Mouse (Mus musculus) intestine, postnatal 0 days (tissue): ENCODE measurements around the gene Zfand3. TPM values are rescaled to one million over a fixed set of nuclear protein-coding genes. Genes with fewer than 3 reads are reported as not detected.
A peak's percentile ranks its signal among the peaks of the same experiment; 100 is the strongest.

Source experiments
- ATAC-seq: fragments of 200-750 bp; cut with Nextera tagmentation; 2 replicates; pipeline ENCODE4 v1.8.0; 2017; ENCODE audit warnings: mild to moderate bottlenecking, moderate TSS enrichment, moderate library complexity
- H3K27ac ChIP-seq: fragments of 300-500 bp; sonication (generic); 2 replicates; pipeline ENCODE4 v1.5.1; 2014; ENCODE audit warnings: mild to moderate bottlenecking, low read depth, low read length, moderate library complexity
- H3K27me3 ChIP-seq: fragments of 300-500 bp; sonication (generic); replicated peaks from 2 replicates; pipeline ENCODE4 v1.6.1; 2014; ENCODE audit warnings: low read length, mixed read lengths; ENCODE audit not compliant: control insufficient read depth, insufficient read depth
- H3K36me3 ChIP-seq: fragments of 300-500 bp; sonication (generic); 2 replicates; pipeline ENCODE4 v1.6.1; 2014; ENCODE audit warnings: mild to moderate bottlenecking, moderate library complexity; ENCODE audit not compliant: control insufficient read depth, insufficient read depth
- H3K4me1 ChIP-seq: fragments of 300-500 bp; sonication (generic); replicated peaks from 2 replicates; pipeline ENCODE4 v1.6.1; 2014; ENCODE audit warnings: antibody characterized with exemption, low read length, mixed read lengths; ENCODE audit not compliant: control insufficient read depth, insufficient read depth
- H3K4me2 ChIP-seq: fragments of 300-500 bp; sonication (generic); replicated peaks from 2 replicates; pipeline ENCODE4 v1.6.1; 2014; ENCODE audit warnings: low read depth, mild to moderate bottlenecking, moderate library complexity
- H3K4me3 ChIP-seq: fragments of 300-500 bp; sonication (generic); 2 replicates; pipeline ENCODE4 v1.5.1; 2014; ENCODE audit warnings: low read depth, low read length
- H3K9ac ChIP-seq: fragments of 300-500 bp; sonication (generic); 2 replicates; pipeline ENCODE4 v1.6.1; 2014; ENCODE audit warnings: mild to moderate bottlenecking, low read depth, low read length
- H3K9me3 ChIP-seq: fragments of 300-500 bp; sonication (generic); 2 replicates; pipeline ENCODE4 v1.6.1; 2016; ENCODE audit warnings: mixed run types; ENCODE audit not compliant: control insufficient read depth
- CTCF ChIP-seq: sonication (generic); IDR thresholded peaks from 2 replicates; pipeline ENCODE4 v1.5.1; 2016; ENCODE audit warnings: low read depth, mild to moderate bottlenecking, control low read depth, antibody characterized with exemption, moderate library complexity
- WGBS: fragments of 180-500 bp; shearing (Covaris S2); extraction: QIAGEN DNeasy Blood & Tissue Kit; methylation state at CpG from one replicate; pipeline ENCODE4 v1.1.7; 2014; 5-methylcytosine and 5-hydroxymethylcytosine counted together
- polyA plus RNA-seq: library from polyadenylated mRNA; unstranded; fragments of >200 nt; fragmentation: Nextera tagmentation; extraction: Ambion mirVana; gene quantifications from 2 replicates; pipeline ENCODE4 v1.2.1, GENCODE M21; 2015

The Zfand3 gene
- polyA plus RNA-seq, 1 experiment from 2014 or later: 38.0 TPM

DNA sequence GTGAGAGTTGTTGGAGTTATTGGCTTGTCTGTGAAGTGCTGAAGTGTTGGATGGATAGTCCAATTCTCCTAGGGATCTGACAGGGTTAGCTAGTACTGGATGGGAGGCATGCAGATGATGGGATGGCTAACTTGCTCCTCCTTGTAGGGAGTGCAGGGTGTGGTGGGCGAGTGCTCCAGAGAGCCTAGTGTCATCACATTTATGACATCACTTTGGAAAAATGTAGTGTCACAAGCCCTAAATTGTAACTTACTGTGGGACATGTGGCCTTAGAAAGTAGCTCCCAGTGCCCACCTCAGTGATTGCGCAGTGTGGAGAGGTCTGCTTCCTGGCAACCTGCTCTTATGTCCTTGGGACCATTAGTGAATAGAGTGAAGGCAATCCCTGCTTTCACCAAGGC, 2.3 kb downstream of the Zfand3 start:
- no peaks in the 10 kb centered on the region for H3K27me3 ChIP-seq
- H3K27ac ChIP-seq: peak overlapping the region; percentile 81
- no peaks in the 10 kb centered on the region for H3K36me3 ChIP-seq
- H3K4me3 ChIP-seq: no peak overlapping the region
- ATAC-seq: no peak
- WGBS: 52% methylated on average over 2 of the region's 2 CpGs
- peak overlapping the region; percentile 23; the same call in 1 of the 2 replicates for H3K9ac ChIP-seq
- H3K9me3 ChIP-seq: no peaks in the 10 kb centered on the region
- peak overlapping the region; percentile 71 for H3K4me2 ChIP-seq
- peaks cover 20% of the 10 kb centered on the region for H3K4me1 ChIP-seq
- no peak for TF ChIP-seq CTCF

DNA sequence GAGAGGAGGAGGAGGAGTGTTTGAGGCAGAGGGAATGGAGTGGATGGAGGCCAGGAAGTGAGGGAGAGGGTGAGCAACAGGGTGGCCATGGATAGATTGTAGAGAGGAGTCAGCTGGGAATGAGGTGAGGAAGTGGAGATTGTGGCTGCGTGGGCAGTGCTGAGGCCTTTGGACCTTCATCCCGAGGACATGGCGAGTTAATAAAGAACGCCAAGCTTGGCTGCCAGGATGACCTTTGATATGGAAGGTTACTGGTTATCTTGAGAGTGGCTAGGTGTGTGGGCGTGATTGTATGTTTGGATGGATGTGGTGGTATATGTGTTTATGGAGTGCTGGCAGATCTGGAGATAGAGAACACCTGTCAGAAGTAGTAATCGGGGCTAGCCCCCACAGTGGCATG, 3.4 kb downstream of the Zfand3 start:
- Histone ChIP-seq H3K9me3 (no peaks in the 10 kb centered on the region), H3K36me3 (no peaks in the 10 kb centered on the region), H3K27ac (peak overlapping the region; percentile 81), H3K4me2 (peak overlapping the region; percentile 71), H3K4me3 (no peak overlapping the region), H3K9ac (no peak overlapping the region), H3K27me3 (no peaks in the 10 kb centered on the region), H3K4me1 (peaks cover 20% of the 10 kb centered on the region)
- no peak for TF ChIP-seq CTCF
- 37% methylated on average over 6 of the region's 6 CpGs for WGBS
- peak; percentile 29 for ATAC-seq

DNA sequence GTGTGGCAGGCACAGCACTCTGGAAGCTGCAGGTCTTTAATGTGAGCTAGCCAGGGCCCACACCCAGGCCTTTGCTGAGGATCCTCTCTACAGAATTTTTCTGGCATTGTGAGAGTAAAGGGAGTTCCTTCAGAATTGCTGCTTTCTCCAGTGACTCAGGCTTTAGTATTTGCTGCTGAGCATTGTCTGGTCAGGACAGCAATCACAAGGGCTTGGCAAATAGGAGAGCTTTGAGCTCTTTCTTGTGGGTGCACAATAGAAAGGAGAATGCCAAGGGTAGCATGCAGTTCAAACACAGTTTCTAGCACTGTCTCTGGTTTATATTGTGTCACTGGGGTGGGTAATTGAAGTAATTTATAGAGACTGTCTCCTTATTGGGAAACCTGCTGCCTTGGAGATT, 3.9 kb downstream of the Zfand3 start:
- H3K27ac ChIP-seq: peak overlapping the region; percentile 81
- ATAC-seq: no peak
- no peaks in the 10 kb centered on the region for H3K27me3 ChIP-seq
- no peaks in the 10 kb centered on the region for H3K36me3 ChIP-seq
- no peak overlapping the region for H3K9ac ChIP-seq
- H3K4me1 ChIP-seq: peaks cover 20% of the 10 kb centered on the region
- TF ChIP-seq CTCF: no peak
- H3K9me3 ChIP-seq: no peaks in the 10 kb centered on the region
- peak overlapping the region; percentile 71 for H3K4me2 ChIP-seq
- no peak overlapping the region for H3K4me3 ChIP-seq

DNA sequence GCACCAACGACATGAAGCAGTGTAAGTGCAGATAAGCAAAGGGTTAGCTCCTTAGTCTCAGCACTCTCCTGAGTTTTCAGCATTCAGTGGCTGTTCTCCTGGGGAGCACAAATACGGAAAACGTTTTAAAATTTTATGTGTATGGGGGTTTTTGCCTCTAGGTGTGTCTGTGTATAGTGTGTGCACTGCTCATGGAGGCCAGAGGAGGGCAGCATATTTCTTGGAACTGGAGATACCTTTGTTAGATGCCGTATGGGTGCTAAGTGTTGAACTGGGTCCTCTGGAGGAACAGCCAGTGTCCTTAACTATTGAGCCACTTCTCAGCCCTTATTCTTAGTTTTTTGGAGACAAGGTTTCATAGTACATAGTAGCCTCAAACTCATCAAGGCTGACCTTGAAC, 10.1 kb downstream of the Zfand3 start:
- WGBS: 91% methylated on average over 4 of the region's 4 CpGs
- no peak for ATAC-seq

DNA sequence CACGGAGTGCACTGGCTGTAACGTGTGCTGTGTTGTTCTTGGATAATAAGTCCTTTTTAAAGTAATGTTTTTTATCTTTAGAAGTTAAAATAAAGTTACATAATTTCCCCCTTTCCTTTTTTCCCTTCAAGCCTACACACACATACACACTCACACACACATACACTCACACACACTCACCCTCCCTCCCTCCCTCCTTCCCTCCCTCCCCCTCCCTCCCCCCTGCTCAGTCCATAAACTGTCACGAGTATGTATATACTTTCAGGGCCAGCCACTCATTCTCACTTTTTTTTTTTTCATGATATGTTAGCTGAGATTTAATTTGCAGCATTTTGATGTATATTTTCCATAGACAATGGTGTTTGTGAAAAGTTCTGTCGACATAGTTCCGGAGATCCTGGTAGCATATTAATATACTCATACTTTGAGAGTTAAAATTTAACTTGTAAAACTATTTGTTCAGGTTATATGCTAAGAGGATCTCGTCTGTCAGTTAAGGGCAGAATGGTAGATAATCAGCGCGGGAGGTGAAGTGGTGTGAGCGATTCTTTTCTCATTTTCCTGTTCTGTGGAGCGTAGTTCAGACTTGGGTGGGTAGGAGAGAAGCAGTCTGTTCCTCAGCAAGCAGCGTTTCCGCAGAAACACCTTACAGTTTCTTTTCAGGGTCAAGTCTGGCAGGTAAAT, 14.5 kb downstream of the Zfand3 start:
- Histone ChIP-seq H3K9me3 (no peaks in the 10 kb centered on the region), H3K36me3 (no peaks in the 10 kb centered on the region), H3K9ac (no peak overlapping the region), H3K4me3 (no peak overlapping the region), H3K27me3 (no peaks in the 10 kb centered on the region), H3K27ac (peak overlapping the region; percentile 54; the same call in 1 of the 2 replicates), H3K4me2 (peak overlapping the region; percentile 55), H3K4me1 (peaks cover 7% of the 10 kb centered on the region; the same call in 1 of the 2 replicates)
- 0 out of 2 replicates have a peak, but pooled peaks have one; percentile 22 for ATAC-seq
- TF ChIP-seq CTCF: no peak
- WGBS: 36% methylated on average over 12 of the region's 12 CpGs

More for the DNA sequence above, 10.1 kb downstream of the Zfand3 start:
- Histone ChIP-seq H3K27me3 (no peaks in the 10 kb centered on the region), H3K4me2 (no peak overlapping the region), H3K4me3 (no peak overlapping the region), H3K27ac (no peak overlapping the region), H3K36me3 (no peaks in the 10 kb centered on the region), H3K9ac (no peak overlapping the region), H3K9me3 (no peaks in the 10 kb centered on the region), H3K4me1 (peaks cover 6% of the 10 kb centered on the region; the same call in 1 of the 2 replicates)
- TF ChIP-seq CTCF: peak; percentile 46

DNA sequence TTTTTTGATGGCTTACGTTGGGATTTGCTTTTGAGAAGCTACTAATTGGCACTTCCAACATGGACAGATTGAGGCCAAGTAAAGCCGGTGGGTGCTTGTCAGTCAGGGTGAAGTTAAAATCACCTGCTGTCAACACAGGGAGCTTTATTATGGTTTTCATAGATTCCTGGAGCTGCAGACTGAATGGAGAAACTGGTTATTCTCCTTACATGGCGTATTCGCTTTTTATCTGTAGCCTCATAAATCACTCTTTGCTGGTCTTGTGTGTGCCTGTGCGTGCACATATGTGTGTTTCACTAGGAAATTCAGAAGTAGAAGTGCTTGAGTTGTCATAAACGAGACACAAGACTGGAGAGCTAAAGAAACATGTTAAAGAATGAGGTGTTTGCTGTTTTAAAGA, 15.4 kb downstream of the Zfand3 start:
- H3K27me3 ChIP-seq: no peaks in the 10 kb centered on the region
- H3K36me3 ChIP-seq: no peaks in the 10 kb centered on the region
- ATAC-seq: peak; percentile 44; the same call in 1 of the 2 replicates
- no peak overlapping the region for H3K9ac ChIP-seq
- no peaks in the 10 kb centered on the region for H3K9me3 ChIP-seq
- 40% methylated on average over 6 of the region's 6 CpGs for WGBS
- peak overlapping the region; percentile 54 for H3K27ac ChIP-seq
- H3K4me2 ChIP-seq: peak overlapping the region; percentile 55
- H3K4me1 ChIP-seq: peaks cover 7% of the 10 kb centered on the region; the same call in 1 of the 2 replicates
- no peak overlapping the region for H3K4me3 ChIP-seq
- TF ChIP-seq CTCF: no peak
